Mouse (Mus musculus) ES-Bruce4 (cell line): Measurements from ENCODE around the gene Uqcrc1. TPM values are rescaled to one million over a fixed set of nuclear protein-coding genes. Genes with fewer than 3 reads are reported as not detected.

Experiments used
- H3K27ac ChIP-seq: 2 replicates; pipeline ENCODE4 v1.5.1; 2012; ENCODE audit warnings: low read length, inconsistent platforms; ENCODE audit not compliant: insufficient read depth
- H3K27me3 ChIP-seq: 2 replicates; pipeline ENCODE4 v1.6.1; 2012; ENCODE audit warnings: mild to moderate bottlenecking, low read length, inconsistent platforms; ENCODE audit not compliant: control insufficient read depth, poor library complexity, insufficient read depth, severe bottlenecking
- H3K36me3 ChIP-seq: 2 replicates; pipeline ENCODE4 v1.6.1; 2012; ENCODE audit warnings: inconsistent platforms, mild to moderate bottlenecking, low read length, moderate library complexity; ENCODE audit not compliant: control insufficient read depth, poor library complexity, insufficient read depth, severe bottlenecking
- H3K4me1 ChIP-seq: one replicate; pipeline ENCODE4 v1.8.1; 2011; ENCODE audit warnings: low read length; ENCODE audit not compliant: control insufficient read depth, insufficient read depth
- H3K4me3 ChIP-seq: 2 replicates; pipeline ENCODE4 v1.5.1; 2011; ENCODE audit warnings: low read depth, mild to moderate bottlenecking, low read length
- H3K9ac ChIP-seq: 2 replicates; pipeline ENCODE4 v1.6.1; 2012; ENCODE audit warnings: low read depth, mild to moderate bottlenecking, inconsistent platforms; ENCODE audit not compliant: poor library complexity, severe bottlenecking
- H3K9me3 ChIP-seq: replicated peaks from 2 replicates; pipeline ENCODE4 v1.6.1; 2012; ENCODE audit warnings: mild to moderate bottlenecking, low read length, inconsistent platforms; ENCODE audit not compliant: control insufficient read depth, poor library complexity, insufficient read depth, severe bottlenecking
- CTCF ChIP-seq: IDR thresholded peaks from one replicate; pipeline ENCODE4 v1.8.1; 2011; ENCODE audit warnings: low read depth, low read length
- EP300 ChIP-seq: IDR thresholded peaks from 2 replicates; pipeline ENCODE4 v1.6.1; 2011; ENCODE audit warnings: low read depth, low read length; ENCODE audit not compliant: insufficient read depth
- POLR2A ChIP-seq: IDR thresholded peaks from one replicate; pipeline ENCODE4 v1.8.1; 2011; ENCODE audit warnings: low read length; ENCODE audit not compliant: insufficient read depth
- polyA plus RNA-seq: library from polyadenylated mRNA; stranded (reverse); fragments of >200 nt; gene quantifications from 2 replicates; pipeline ENCODE4 v1.2.4, GENCODE M21; 2011; ENCODE audit warnings: low read depth; ENCODE audit not compliant: missing spikeins, insufficient read depth, insufficient read length

Gene Uqcrc1
- polyA plus RNA-seq, 1 experiment = 183 TPM

- no peak for TF ChIP-seq CTCF
- TF ChIP-seq EP300 = no peak
- TF ChIP-seq POLR2A = no peak
- Histone ChIP-seq H3K27me3 (no peaks in the 10 kb centered on the region), H3K4me1 (no peaks in the 10 kb centered on the region), H3K36me3 (no peaks in the 10 kb centered on the region), H3K27ac (no peak overlapping the region), H3K4me3 (no peak overlapping the region), H3K9ac (no peak overlapping the region), H3K9me3 (no peaks in the 10 kb centered on the region)
These were observed 62.1 kb downstream of the Uqcrc1 start for GRCm38 (mm10) chr9:108998287-108999166.

- Histone ChIP-seq H3K36me3 (no peaks in the 10 kb centered on the region), H3K9ac (no peak overlapping the region), H3K27me3 (no peaks in the 10 kb centered on the region), H3K9me3 (no peaks in the 10 kb centered on the region), H3K4me1 (no peaks in the 10 kb centered on the region), H3K4me3 (no peak overlapping the region), H3K27ac (no peak overlapping the region)
- TF ChIP-seq POLR2A (no peak), EP300 (no peak), CTCF (no peak)
These were observed 62.7 kb downstream of the Uqcrc1 start for GRCm38 (mm10) chr9:108999167-108999526.

Other genes with a start within 250 kb of the Uqcrc1 start
- gene Prkar2a, start 247.3 kb upstream of the Uqcrc1 start, polyA plus RNA-seq = 58.4 and 72.2 TPM in 2 replicates
- 37.4 and 39.5 TPM in 2 replicates for gene Ip6k2, start 152.8 kb upstream of the Uqcrc1 start, polyA plus RNA-seq
- 10.3 and 11.8 TPM in 2 replicates for gene Nckipsd, start 128.3 kb upstream of the Uqcrc1 start, polyA plus RNA-seq
- gene Celsr3, start 110.3 kb upstream of the Uqcrc1 start, polyA plus RNA-seq = 3.5 and 6.2 TPM in 2 replicates
- 8.2 and 8.3 TPM in 2 replicates for gene Slc26a6, start 83.3 kb upstream of the Uqcrc1 start, polyA plus RNA-seq
- not detected in 2 replicates for gene Tmem89, start 22.0 kb upstream of the Uqcrc1 start, polyA plus RNA-seq
- gene Col7a1, start 17.0 kb downstream of the Uqcrc1 start, polyA plus RNA-seq = 4.8 and 6.5 TPM in 2 replicates
- gene Ucn2, start 49.4 kb downstream of the Uqcrc1 start, polyA plus RNA-seq = not detected in 2 replicates
- gene Pfkfb4, start 55.1 kb downstream of the Uqcrc1 start, polyA plus RNA-seq = 3.9 and 4.4 TPM in 2 replicates
- 48.3 and 53.5 TPM in 2 replicates for gene Shisa5, start 101.9 kb downstream of the Uqcrc1 start, polyA plus RNA-seq
- 2.4 TPM in 1 of 2 replicates, not detected in the other for gene Trex1, start 123.1 kb downstream of the Uqcrc1 start, polyA plus RNA-seq
- 17.3 and 20.0 TPM in 2 replicates for gene Atrip, start 137.5 kb downstream of the Uqcrc1 start, polyA plus RNA-seq
- gene Ccdc51, start 145.9 kb downstream of the Uqcrc1 start, polyA plus RNA-seq = 4.9 and 7.0 TPM in 2 replicates
- gene Tma7, start 146.0 kb downstream of the Uqcrc1 start, polyA plus RNA-seq = 203 and 225 TPM in 2 replicates
- 16.1 and 19.1 TPM in 2 replicates for gene Plxnb1, start 158.8 kb downstream of the Uqcrc1 start, polyA plus RNA-seq
- not detected in 2 replicates for gene Fbxw21, start 225.4 kb downstream of the Uqcrc1 start, polyA plus RNA-seq